Mouse (Mus musculus) 416B (cell line): ENCODE results near the gene Gm3591.
"Not testable (repeated sequence)": the region's sequence is repeated elsewhere in the genome, so short reads cannot be mapped to it uniquely, and the experiment has no call there.

Experiments
- DNase-seq: peaks from one replicate; pipeline ENCODE4 v3.0.0; 2011; ENCODE audit warnings: low read depth

Gm3591 gene

GRCm38 (mm10) chr14:6412382-6412781 lies at the start of gene Gm3591:
Gene Gm3591 (minus strand): TSS chr14:6412482.
- DNase-seq: not testable (repeated sequence)

- DNase-seq: not testable (repeated sequence)
Observed at GRCm38 (mm10) chr14:6444511-6444910, 32.2 kb upstream of the Gm3591 start, which contains the start of gene Gm3594. Gene Gm3594 (minus strand): TSS chr14:6444611.

- DNase-seq: not testable (repeated sequence)
Observed at GRCm38 (mm10) chr14:6440774-6441173, 28.5 kb upstream of the Gm3591 start.

DNA sequence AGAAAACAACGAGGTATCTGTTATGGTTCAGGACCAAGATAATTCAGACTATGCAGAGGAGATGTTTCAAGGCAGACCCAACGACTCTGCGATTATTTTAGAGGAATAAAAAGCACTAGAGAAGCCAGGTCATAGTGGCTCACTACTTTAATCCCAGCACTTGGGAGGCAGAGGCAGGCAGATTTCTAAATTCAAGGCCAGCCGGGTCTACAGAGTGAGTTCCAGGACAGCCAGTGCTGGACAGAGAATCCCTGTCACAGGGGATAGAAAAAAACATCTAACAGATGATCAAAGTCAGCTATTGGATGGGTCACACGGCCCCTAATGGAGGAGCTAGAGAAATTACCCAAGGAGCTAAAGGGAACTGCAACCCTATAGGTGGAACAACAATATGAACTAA lies 27.9 kb upstream of the Gm3591 start:
- not testable (repeated sequence) for DNase-seq

GRCm38 (mm10) chr14:6426766-6427165 lies 14.5 kb upstream of the Gm3591 start:
- not testable (repeated sequence) for DNase-seq

- DNase-seq: not testable (repeated sequence)
Observed at GRCm38 (mm10) chr14:6426353-6426752, 14.1 kb upstream of the Gm3591 start.

DNA sequence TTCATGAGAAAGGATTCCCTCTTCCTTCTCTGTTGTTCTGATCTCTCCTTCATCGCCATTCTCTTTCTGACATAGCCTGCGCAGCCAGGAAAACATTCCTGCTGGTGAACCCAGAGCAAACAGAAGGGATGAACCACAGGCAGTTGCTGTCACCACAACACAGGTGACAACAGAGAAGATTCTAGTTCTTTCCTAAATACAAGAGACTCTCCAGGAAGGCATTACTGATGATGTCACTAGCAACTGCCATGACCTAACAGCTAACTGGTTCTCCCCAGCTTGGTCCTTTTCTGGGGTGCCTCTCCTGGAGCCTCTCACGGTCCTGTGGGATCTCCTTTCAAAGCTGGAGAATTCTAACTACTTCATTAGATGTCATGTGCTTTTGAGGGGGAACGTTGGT lies 22.1 kb downstream of the Gm3591 start, which contains the start of gene Gm16440:
Gene Gm16440 (minus strand): TSS at position 101 of the 400 bp plus-strand sequence.
- not testable (repeated sequence) for DNase-seq
